Mouse (Mus musculus) layer of hippocampus, adult 11-12 months (tissue): ENCODE measurements around the gene Kcnh1.

Experiments used
- DNase-seq: peaks from one replicate; pipeline ENCODE4 v3.0.0; 2022; ENCODE audit warnings: low spot score

Kcnh1 gene

GRCm38 (mm10) chr1:192531490-192532146 lies 341.0 kb downstream of the Kcnh1 start:
- DNase-seq: no peak

DNA sequence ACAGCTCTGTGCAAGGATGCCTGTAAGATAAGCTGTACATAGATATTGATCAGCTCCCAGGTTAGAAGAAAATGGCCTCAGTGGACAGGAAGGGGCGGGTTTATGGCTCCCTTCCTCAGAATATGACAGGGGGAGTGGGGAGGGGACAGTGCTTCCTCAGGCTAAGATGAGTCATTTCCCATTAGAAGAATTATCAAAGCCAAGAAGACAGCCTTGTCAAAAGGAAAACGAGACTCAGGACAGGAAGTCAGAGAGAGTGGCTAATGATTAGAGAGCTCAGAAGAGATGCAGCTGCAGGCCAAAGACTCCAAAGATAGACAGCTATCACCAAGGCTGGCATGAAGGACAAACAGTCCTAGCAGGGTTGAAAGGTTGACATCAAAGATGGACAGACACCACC lies 341.6 kb downstream of the Kcnh1 start:
- DNase-seq: no peak

- no peak for DNase-seq
These were observed 342.4 kb downstream of the Kcnh1 start for GRCm38 (mm10) chr1:192533016-192533415.

DNA sequence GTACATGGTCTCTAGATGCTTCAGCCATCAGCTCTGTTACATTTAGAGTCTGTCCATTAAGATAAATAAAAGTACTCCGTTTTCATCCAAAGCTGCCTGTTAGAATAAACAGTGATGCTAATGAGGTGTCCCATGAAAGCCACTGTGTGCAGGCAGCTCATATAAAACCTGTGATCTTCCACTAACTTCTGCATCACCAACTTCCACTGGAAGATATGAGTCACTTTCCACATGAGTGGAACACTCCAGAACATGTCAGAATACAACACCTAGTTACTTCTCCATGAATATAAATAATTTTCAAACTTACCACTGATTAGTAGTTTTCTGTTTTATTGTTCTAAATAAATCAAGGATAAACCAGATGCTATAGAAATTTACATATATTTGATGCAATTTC lies 345.9 kb downstream of the Kcnh1 start:
- DNase-seq: no peak

- DNase-seq: no peak
These were observed 346.6 kb downstream of the Kcnh1 start for GRCm38 (mm10) chr1:192537169-192537568.

DNA sequence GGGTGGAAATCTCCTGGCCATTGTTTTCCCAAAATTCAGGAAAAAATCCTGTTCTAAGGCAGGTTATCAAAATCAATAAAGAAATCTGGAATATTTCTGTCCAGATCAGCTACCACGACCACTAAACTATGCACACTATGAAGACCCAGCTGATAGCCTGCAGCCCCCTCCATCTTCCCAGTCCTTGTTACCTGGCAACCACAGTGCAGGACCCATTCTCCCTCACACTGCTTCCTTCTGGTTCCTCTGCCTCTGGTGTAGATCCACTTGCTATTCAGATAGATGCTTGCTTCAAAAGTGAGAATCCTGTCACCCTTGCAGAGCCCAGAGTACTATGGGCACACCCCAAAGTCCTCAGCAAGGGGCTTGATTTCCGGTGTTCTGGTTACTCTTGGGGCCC lies 351.5 kb downstream of the Kcnh1 start:
- no peak for DNase-seq

- DNase-seq: no peak
These were observed 353.1 kb downstream of the Kcnh1 start for GRCm38 (mm10) chr1:192543686-192544085.

DNA sequence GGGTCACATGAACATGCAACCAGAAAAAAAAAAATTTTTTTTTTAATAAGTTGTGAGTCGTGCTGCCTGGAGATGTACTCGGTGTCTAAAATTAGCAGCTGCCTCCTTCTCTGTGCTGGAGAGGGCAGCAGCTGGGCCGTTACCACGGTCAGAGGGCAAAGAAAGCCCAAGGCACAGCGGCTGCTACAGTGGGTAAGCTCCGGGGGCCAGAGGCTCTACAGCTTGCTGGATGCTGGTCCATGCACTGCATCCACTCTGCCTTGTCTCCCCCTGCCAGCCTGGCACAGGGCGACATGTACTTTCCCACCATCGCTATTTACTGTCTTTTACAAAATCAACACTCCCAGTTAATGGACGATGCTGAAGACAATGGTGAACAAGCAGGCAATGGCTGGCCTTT lies 353.5 kb downstream of the Kcnh1 start:
- DNase-seq: no peak

DNA sequence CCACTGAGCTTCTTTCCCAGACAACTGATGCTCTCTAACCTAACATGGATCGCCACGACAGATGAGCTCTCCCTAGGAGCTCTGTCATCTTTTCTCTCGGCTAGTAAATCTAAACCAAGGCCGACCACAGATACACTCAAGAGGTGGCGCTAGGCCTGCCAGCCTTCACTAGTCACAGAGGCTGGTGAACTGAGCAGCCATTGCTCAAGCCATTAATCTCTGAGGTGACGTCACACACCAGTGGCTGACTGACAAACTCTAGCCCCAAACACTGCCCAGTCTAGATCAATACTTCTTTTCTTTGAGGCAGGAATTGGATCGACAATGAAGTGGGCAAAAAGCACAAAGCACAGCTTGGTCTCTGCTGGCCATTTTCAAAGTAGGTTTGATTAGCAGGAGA lies 354.3 kb downstream of the Kcnh1 start:
- DNase-seq: no peak

DNA sequence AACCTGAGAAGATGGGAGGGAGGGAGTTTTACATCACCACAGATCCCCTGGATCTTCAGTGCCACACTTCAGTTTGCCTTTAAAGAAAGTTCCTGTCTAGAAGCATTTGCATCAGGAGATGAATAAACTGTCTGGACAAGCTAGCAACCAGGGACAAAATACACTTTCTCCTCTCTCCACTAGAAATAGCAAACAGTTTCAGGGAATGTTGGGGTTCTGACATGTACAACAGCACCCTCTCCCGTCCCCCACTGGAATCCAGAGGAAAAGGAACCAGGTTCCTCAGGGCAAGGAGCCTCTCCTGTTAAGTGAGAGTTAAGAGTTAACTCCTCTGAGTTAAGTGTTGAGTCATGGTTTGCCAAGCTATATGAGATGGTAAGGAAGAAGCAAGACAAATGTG lies 356.3 kb downstream of the Kcnh1 start:
- no peak for DNase-seq

- DNase-seq: no peak
These were observed 360.0 kb downstream of the Kcnh1 start for GRCm38 (mm10) chr1:192550561-192550960.

- DNase-seq: no peak
These were observed 364.9 kb downstream of the Kcnh1 start for GRCm38 (mm10) chr1:192555516-192555915.

- DNase-seq: peak; percentile 17
These were observed 367.5 kb downstream of the Kcnh1 start for GRCm38 (mm10) chr1:192557978-192558594.

- no peak for DNase-seq
These were observed 368.8 kb downstream of the Kcnh1 start for GRCm38 (mm10) chr1:192559341-192559740.
